Mouse (Mus musculus): Measurements from ENCODE around the gene Eif4b. TPM values are rescaled to one million over a fixed set of nuclear protein-coding genes. Genes with fewer than 3 reads are reported as not detected.
"Not testable (repeated sequence)": the region's sequence is repeated elsewhere in the genome, so short reads cannot be mapped to it uniquely, and the experiment has no call there.

The Eif4b gene
- polyA plus RNA-seq, 1 experiment from 2014 or later: 100 TPM

GRCm38 (mm10) chr15:102072963-102073558 is 512 bp upstream of the Eif4b start:
- 15% methylated on average over 6 of the region's 6 CpGs for WGBS
- H3K27me3 ChIP-seq (replicated peaks; ENCODE audit: control insufficient read depth, insufficient read depth, low read length): no peaks in the 10 kb centered on the region
- no peaks in the 10 kb centered on the region for H3K9me3 ChIP-seq (replicated peaks; ENCODE audit: control insufficient read depth, low read length)
- ATAC-seq (peak; percentile 42), DNase-seq (ENCODE audit: low spot score) (no peak)
- H3K4me3 ChIP-seq (ENCODE audit: low read depth, low read length): peak overlapping the region; percentile 95
- peak overlapping the region; percentile 96 for H3K9ac ChIP-seq (ENCODE audit: low read length)
- H3K4me2 ChIP-seq (ENCODE audit: low read length): peak overlapping the region; percentile 53
- H3K36me3 ChIP-seq (ENCODE audit: control insufficient read depth, insufficient read depth, low read length): no peaks in the 10 kb centered on the region
- peak overlapping the region; percentile 96; the same call in 1 of the 2 replicates for H3K27ac ChIP-seq (ENCODE audit: low read depth, low read length)
- peaks cover 13% of the 10 kb centered on the region for H3K4me1 ChIP-seq (ENCODE audit: control insufficient read depth, insufficient read depth, low read length)

GRCm38 (mm10) chr15:102074070-102074731 is 628 bp downstream of the Eif4b start:
- H3K9ac ChIP-seq (ENCODE audit: low read length): peak overlapping the region; percentile 96
- no peaks in the 10 kb centered on the region; the same call in 1 of the 2 replicates for H3K36me3 ChIP-seq (ENCODE audit: control insufficient read depth, insufficient read depth, low read length)
- peak overlapping the region; percentile 86 for H3K4me2 ChIP-seq (ENCODE audit: low read length)
- under 1% methylated on average over 56 of the region's 57 CpGs for WGBS
- no peaks in the 10 kb centered on the region for H3K27me3 ChIP-seq (replicated peaks; ENCODE audit: control insufficient read depth, insufficient read depth, low read length)
- DNase-seq (ENCODE audit: low spot score) (peak; percentile 59), ATAC-seq (peak; percentile 45)
- H3K4me1 ChIP-seq (ENCODE audit: control insufficient read depth, insufficient read depth, low read length): peaks cover 13% of the 10 kb centered on the region
- peak overlapping the region; percentile 95 for H3K4me3 ChIP-seq (ENCODE audit: low read depth, low read length)
- peak overlapping the region; percentile 96 for H3K27ac ChIP-seq (ENCODE audit: low read depth, low read length)
- H3K9me3 ChIP-seq (replicated peaks; ENCODE audit: control insufficient read depth, low read length): no peaks in the 10 kb centered on the region

- Histone ChIP-seq H3K9me3 (replicated peaks; ENCODE audit: control insufficient read depth, low read length) (no peaks in the 10 kb centered on the region), H3K4me1 (ENCODE audit: control insufficient read depth, insufficient read depth, low read length) (peaks cover 13% of the 10 kb centered on the region), H3K27ac (ENCODE audit: low read depth, low read length) (no peak overlapping the region), H3K4me3 (ENCODE audit: low read depth, low read length) (peak overlapping the region; percentile 95), H3K4me2 (ENCODE audit: low read length) (peak overlapping the region; percentile 86), H3K27me3 (replicated peaks; ENCODE audit: control insufficient read depth, insufficient read depth, low read length) (no peaks in the 10 kb centered on the region), H3K9ac (ENCODE audit: low read length) (peak overlapping the region; percentile 96), H3K36me3 (ENCODE audit: control insufficient read depth, insufficient read depth, low read length) (no peaks in the 10 kb centered on the region; the same call in 1 of the 2 replicates)
- ATAC-seq (no peak), DNase-seq (ENCODE audit: low spot score) (no peak)
- 11% methylated on average over 11 of the region's 11 CpGs for WGBS
Measured at GRCm38 (mm10) chr15:102074876-102075585, 1.5 kb downstream of the Eif4b start.

GRCm38 (mm10) chr15:102077111-102077677 is 3.6 kb downstream of the Eif4b start:
- ATAC-seq: no peak
- peaks cover 13% of the 10 kb centered on the region for H3K4me1 ChIP-seq (ENCODE audit: control insufficient read depth, insufficient read depth, low read length)

GRCm38 (mm10) chr15:102079221-102079620 is 5.6 kb downstream of the Eif4b start:
- Histone ChIP-seq H3K4me2 (ENCODE audit: low read length) (no peak overlapping the region), H3K9me3 (replicated peaks; ENCODE audit: control insufficient read depth, low read length) (no peaks in the 10 kb centered on the region), H3K4me3 (ENCODE audit: low read depth, low read length) (no peak overlapping the region), H3K4me1 (ENCODE audit: control insufficient read depth, insufficient read depth, low read length) (peaks cover 10% of the 10 kb centered on the region), H3K27me3 (replicated peaks; ENCODE audit: control insufficient read depth, insufficient read depth, low read length) (no peaks in the 10 kb centered on the region), H3K36me3 (ENCODE audit: control insufficient read depth, insufficient read depth, low read length) (peaks cover 20% of the 10 kb centered on the region), H3K9ac (ENCODE audit: low read length) (no peak overlapping the region), H3K27ac (ENCODE audit: low read depth, low read length) (no peak overlapping the region)
- WGBS: 73% methylated on average over 4 of the region's 4 CpGs
- DNase-seq (ENCODE audit: low spot score): no peak
- ATAC-seq: no peak

More at GRCm38 (mm10) chr15:102077111-102077677, 3.6 kb downstream of the Eif4b start:
- peaks cover 4% of the 10 kb centered on the region for H3K36me3 ChIP-seq (ENCODE audit: control insufficient read depth, insufficient read depth, low read length)
- H3K4me2 ChIP-seq (ENCODE audit: low read length): no peak overlapping the region
- H3K27me3 ChIP-seq (replicated peaks; ENCODE audit: control insufficient read depth, insufficient read depth, low read length): no peaks in the 10 kb centered on the region
- no peak for DNase-seq (ENCODE audit: low spot score)
- no peak overlapping the region for H3K9ac ChIP-seq (ENCODE audit: low read length)
- H3K4me3 ChIP-seq (ENCODE audit: low read depth, low read length): no peak overlapping the region
- no peaks in the 10 kb centered on the region for H3K9me3 ChIP-seq (replicated peaks; ENCODE audit: control insufficient read depth, low read length)
- WGBS: 91% methylated on average over 2 of the region's 2 CpGs
- H3K27ac ChIP-seq (ENCODE audit: low read depth, low read length): no peak overlapping the region

GRCm38 (mm10) chr15:102079924-102080323 is 6.4 kb downstream of the Eif4b start:
- ATAC-seq; H3K27me3 ChIP-seq (replicated peaks; ENCODE audit: control insufficient read depth, insufficient read depth, low read length); H3K27ac ChIP-seq (ENCODE audit: low read depth, low read length); H3K4me3 ChIP-seq (ENCODE audit: low read depth, low read length); H3K9ac ChIP-seq (ENCODE audit: low read length); H3K4me1 ChIP-seq (ENCODE audit: control insufficient read depth, insufficient read depth, low read length); H3K9me3 ChIP-seq (replicated peaks; ENCODE audit: control insufficient read depth, low read length); H3K4me2 ChIP-seq (ENCODE audit: low read length); DNase-seq (ENCODE audit: low spot score): not testable (repeated sequence)
- H3K36me3 ChIP-seq (ENCODE audit: control insufficient read depth, insufficient read depth, low read length): peaks cover 27% of the 10 kb centered on the region
- WGBS: 84% methylated on average over 8 of the region's 8 CpGs

GRCm38 (mm10) chr15:102080429-102080828 is 6.9 kb downstream of the Eif4b start:
- Histone ChIP-seq H3K4me3 (ENCODE audit: low read depth, low read length) (no peak overlapping the region), H3K4me2 (ENCODE audit: low read length) (no peak overlapping the region), H3K9ac (ENCODE audit: low read length) (no peak overlapping the region), H3K36me3 (ENCODE audit: control insufficient read depth, insufficient read depth, low read length) (peaks cover 31% of the 10 kb centered on the region), H3K27me3 (replicated peaks; ENCODE audit: control insufficient read depth, insufficient read depth, low read length) (no peaks in the 10 kb centered on the region), H3K27ac (ENCODE audit: low read depth, low read length) (no peak overlapping the region), H3K4me1 (ENCODE audit: control insufficient read depth, insufficient read depth, low read length) (peaks cover 2% of the 10 kb centered on the region), H3K9me3 (replicated peaks; ENCODE audit: control insufficient read depth, low read length) (no peaks in the 10 kb centered on the region)
- no peak for ATAC-seq
- DNase-seq (ENCODE audit: low spot score): no peak
- 73% methylated on average over 2 of the region's 2 CpGs for WGBS

GRCm38 (mm10) chr15:102082148-102082547 is 8.6 kb downstream of the Eif4b start:
- Histone ChIP-seq H3K36me3 (ENCODE audit: control insufficient read depth, insufficient read depth, low read length) (peaks cover 48% of the 10 kb centered on the region), H3K4me1 (ENCODE audit: control insufficient read depth, insufficient read depth, low read length) (no peaks in the 10 kb centered on the region), H3K9me3 (replicated peaks; ENCODE audit: control insufficient read depth, low read length) (no peaks in the 10 kb centered on the region), H3K27ac (ENCODE audit: low read depth, low read length) (no peak overlapping the region), H3K27me3 (replicated peaks; ENCODE audit: control insufficient read depth, insufficient read depth, low read length) (no peaks in the 10 kb centered on the region), H3K4me3 (ENCODE audit: low read depth, low read length) (no peak overlapping the region), H3K9ac (ENCODE audit: low read length) (no peak overlapping the region), H3K4me2 (ENCODE audit: low read length) (no peak overlapping the region)
- ATAC-seq (no peak), DNase-seq (ENCODE audit: low spot score) (no peak)
- WGBS: 91% methylated on average over 4 of the region's 4 CpGs
